Mouse (Mus musculus): ENCODE measurements around the gene Rnf39.

Rnf39 gene

GRCm38 (mm10) chr17:36938056-36938455, 4.7 kb upstream of the Rnf39 start:
- in situ Hi-C loops (cut with MboI, MseI): no loop called here

- in situ Hi-C loops (cut with MboI, MseI): no loop called here
Observed at GRCm38 (mm10) chr17:36942391-36942790, 327 bp upstream of the Rnf39 start.

GRCm38 (mm10) chr17:36943691-36944090, 973 bp downstream of the Rnf39 start:
- in situ Hi-C loops (cut with MboI, MseI): no loop called here

- in situ Hi-C loops (cut with MboI, MseI): no loop called here
Observed at GRCm38 (mm10) chr17:36944121-36944775, 1.5 kb downstream of the Rnf39 start.

- in situ Hi-C loops (cut with MboI, MseI): no loop called here
Observed at GRCm38 (mm10) chr17:36947051-36947819, 4.5 kb downstream of the Rnf39 start.

- in situ Hi-C loops (cut with MboI, MseI): no loop called here
Observed at GRCm38 (mm10) chr17:36948286-36948685, 5.6 kb downstream of the Rnf39 start.

- in situ Hi-C loops (cut with MboI, MseI): no loop called here
Observed at GRCm38 (mm10) chr17:36949265-36949664, 6.5 kb downstream of the Rnf39 start.

GRCm38 (mm10) chr17:36950981-36951947, 8.5 kb downstream of the Rnf39 start, which contains the start of gene Ppp1r11:
TSS of gene Ppp1r11 (minus strand) at chr17:36951741.
- in situ Hi-C loops (cut with MboI, MseI): loop anchor here (25.0 kb wide), 1 partner anchor 1964 kb away; the partner anchor contains the start of gene Lsm2

- in situ Hi-C loops (cut with MboI, MseI): loop anchor here (25.0 kb wide), 1 partner anchor 1965 kb away; the partner anchor contains the start of gene Lsm2
Observed at GRCm38 (mm10) chr17:36952631-36953030, 9.9 kb downstream of the Rnf39 start.

- in situ Hi-C loops (cut with MboI, MseI): loop anchor here (25.0 kb wide), 1 partner anchor 1966 kb away; the partner anchor contains the start of gene Lsm2
Observed at GRCm38 (mm10) chr17:36953062-36953461, 10.3 kb downstream of the Rnf39 start.

GRCm38 (mm10) chr17:36957999-36958743, 15.5 kb downstream of the Rnf39 start, which contains the start of the genes Znrd1 and Znrd1as:
TSS of gene Znrd1 (minus strand) at chr17:36958559.
TSS of gene Znrd1as (plus strand) at chr17:36958592.
- in situ Hi-C loops (cut with MboI, MseI): loop anchor here (25.0 kb wide), 1 partner anchor 1971 kb away; the partner anchor contains the start of gene Lsm2

- in situ Hi-C loops (cut with MboI, MseI): loop anchor here (25.0 kb wide), 1 partner anchor 1972 kb away; the partner anchor contains the start of gene Lsm2
Observed at GRCm38 (mm10) chr17:36958884-36959283, 16.2 kb downstream of the Rnf39 start.

GRCm38 (mm10) chr17:36961125-36961524, 18.4 kb downstream of the Rnf39 start:
- in situ Hi-C loops (cut with MboI, MseI): loop anchor here (25.0 kb wide), 1 partner anchor 1974 kb away; the partner anchor contains the start of gene Lsm2

- in situ Hi-C loops (cut with MboI, MseI): loop anchor here (25.0 kb wide), 1 partner anchor 1980 kb away; the partner anchor contains the start of gene Lsm2
Observed at GRCm38 (mm10) chr17:36966875-36967274, 24.2 kb downstream of the Rnf39 start.

GRCm38 (mm10) chr17:36970316-36970890, 27.7 kb downstream of the Rnf39 start:
- in situ Hi-C loops (cut with MboI, MseI): loop anchor here (25.0 kb wide), 1 partner anchor 1983 kb away; the partner anchor contains the start of gene Lsm2

GRCm38 (mm10) chr17:36971172-36971850, 28.6 kb downstream of the Rnf39 start:
- in situ Hi-C loops (cut with MboI, MseI): loop anchor here (25.0 kb wide), 1 partner anchor 1984 kb away; the partner anchor contains the start of gene Lsm2

- in situ Hi-C loops (cut with MboI, MseI): loop anchor here (25.0 kb wide), 1 partner anchor 1985 kb away; the partner anchor contains the start of gene Lsm2
Observed at GRCm38 (mm10) chr17:36972791-36973190, 30.1 kb downstream of the Rnf39 start.

- in situ Hi-C loops (cut with MboI, MseI): loop anchor here (25.0 kb wide), 1 partner anchor 1986 kb away; the partner anchor contains the start of gene Lsm2
Observed at GRCm38 (mm10) chr17:36973271-36973787, 30.6 kb downstream of the Rnf39 start.
